Mouse (Mus musculus) kidney, embryonic 15.5 days (tissue): ENCODE data around the gene Apbb2. TPM values are rescaled to one million over a fixed set of nuclear protein-coding genes. Genes with fewer than 3 reads are reported as not detected.

ENCODE experiments used
- ATAC-seq: fragments of 200-750 bp; cut with Nextera tagmentation; replicated peaks from 2 replicates; pipeline ENCODE4 v1.8.0; 2017; ENCODE audit warnings: moderate TSS enrichment; ENCODE audit not compliant: low FRiP score
- H3K27ac ChIP-seq: fragments of 300-500 bp; sonication (generic); 2 replicates; pipeline ENCODE4 v1.5.1; 2015; ENCODE audit warnings: mild to moderate bottlenecking, inconsistent platforms
- H3K27me3 ChIP-seq: fragments of 300-500 bp; sonication (generic); 2 replicates; pipeline ENCODE4 v1.6.1; 2015; ENCODE audit warnings: inconsistent platforms
- H3K36me3 ChIP-seq: fragments of 300-500 bp; sonication (generic); 2 replicates; pipeline ENCODE4 v1.6.1; 2015; ENCODE audit warnings: inconsistent platforms
- H3K4me1 ChIP-seq: fragments of 300-500 bp; sonication (generic); 2 replicates; pipeline ENCODE4 v1.6.1; 2015; ENCODE audit warnings: inconsistent platforms
- H3K4me2 ChIP-seq: fragments of 300-500 bp; sonication (generic); 2 replicates; pipeline ENCODE4 v1.6.1; 2015; ENCODE audit warnings: moderate library complexity, mild to moderate bottlenecking, inconsistent platforms
- H3K4me3 ChIP-seq: fragments of 300-500 bp; sonication (generic); replicated peaks from 2 replicates; pipeline ENCODE4 v1.5.1; 2015; ENCODE audit warnings: mild to moderate bottlenecking, inconsistent platforms
- H3K9ac ChIP-seq: fragments of 300-500 bp; sonication (generic); 2 replicates; pipeline ENCODE4 v1.6.1; 2015; ENCODE audit warnings: mild to moderate bottlenecking, inconsistent platforms
- H3K9me3 ChIP-seq: fragments of 300-500 bp; sonication (generic); replicated peaks from 2 replicates; pipeline ENCODE4 v1.6.1; 2016; ENCODE audit warnings: inconsistent platforms
- WGBS: fragments of 180-500 bp; shearing (Covaris S2); methylation state at CpG from one replicate; pipeline ENCODE4 v1.1.7; 2015; ENCODE audit warnings: mixed read lengths; 5-methylcytosine and 5-hydroxymethylcytosine counted together
- polyA plus RNA-seq: library from polyadenylated mRNA; unstranded; fragments of >200 nt; fragmentation: Nextera tagmentation; extraction: Ambion mirVana; gene quantifications from 2 replicates; pipeline ENCODE4 v1.2.1, GENCODE M21; 2015

Apbb2 gene
- polyA plus RNA-seq, 1 experiment from 2014 or later: 65.4 TPM

- peaks cover 47% of the 10 kb centered on the region for H3K4me1 ChIP-seq
- H3K4me3 ChIP-seq: no peak overlapping the region
- H3K36me3 ChIP-seq: peaks cover 2% of the 10 kb centered on the region; the same call in 1 of the 2 replicates
- 34% methylated on average over 10 of the region's 10 CpGs for WGBS
- no peak for ATAC-seq
- H3K9ac ChIP-seq: no peak overlapping the region
- H3K9me3 ChIP-seq: no peaks in the 10 kb centered on the region
- no peak overlapping the region for H3K27ac ChIP-seq
- H3K27me3 ChIP-seq: peaks cover 12% of the 10 kb centered on the region; the same call in 1 of the 2 replicates
- H3K4me2 ChIP-seq: no peak overlapping the region
Measured at GRCm38 (mm10) chr5:66341848-66342247, 276.7 kb downstream of the Apbb2 start.

GRCm38 (mm10) chr5:66340356-66341102 lies 278.1 kb downstream of the Apbb2 start:
- H3K4me3 ChIP-seq: no peak overlapping the region
- H3K36me3 ChIP-seq: no peaks in the 10 kb centered on the region
- H3K9ac ChIP-seq: no peak overlapping the region
- 61% methylated on average over 17 of the region's 17 CpGs for WGBS
- no peak overlapping the region for H3K27ac ChIP-seq
- no peak for ATAC-seq
- H3K9me3 ChIP-seq: no peaks in the 10 kb centered on the region
- H3K27me3 ChIP-seq: peaks cover 17% of the 10 kb centered on the region; the same call in 1 of the 2 replicates
- H3K4me1 ChIP-seq: peaks cover 46% of the 10 kb centered on the region
- H3K4me2 ChIP-seq: no peak overlapping the region

- no peak for ATAC-seq
- H3K27ac ChIP-seq: no peak overlapping the region
- no peaks in the 10 kb centered on the region for H3K36me3 ChIP-seq
- peaks cover 36% of the 10 kb centered on the region for H3K4me1 ChIP-seq
- no peaks in the 10 kb centered on the region for H3K9me3 ChIP-seq
- H3K4me3 ChIP-seq: no peak overlapping the region
- WGBS: 39% methylated on average over 7 of the region's 7 CpGs
- H3K4me2 ChIP-seq: no peak overlapping the region
- H3K9ac ChIP-seq: no peak overlapping the region
- peaks cover 17% of the 10 kb centered on the region; the same call in 1 of the 2 replicates for H3K27me3 ChIP-seq
Measured at GRCm38 (mm10) chr5:66338583-66338982, 280.0 kb downstream of the Apbb2 start.

- Histone ChIP-seq H3K27me3 (peaks cover 17% of the 10 kb centered on the region; the same call in 1 of the 2 replicates), H3K4me1 (peaks cover 32% of the 10 kb centered on the region), H3K9ac (0 out of 2 replicates have a peak overlapping the region, but pooled peaks have one; percentile 32), H3K4me3 (peak overlapping the region; percentile 40), H3K27ac (no peak overlapping the region), H3K9me3 (no peaks in the 10 kb centered on the region), H3K36me3 (no peaks in the 10 kb centered on the region), H3K4me2 (peak overlapping the region; percentile 76)
- peak; percentile 7; the same call in 1 of the 2 replicates for ATAC-seq
- 37% methylated on average over 6 of the region's 6 CpGs for WGBS
Measured at GRCm38 (mm10) chr5:66337969-66338345, 280.6 kb downstream of the Apbb2 start.

GRCm38 (mm10) chr5:66337025-66337968 lies 281.3 kb downstream of the Apbb2 start:
- Histone ChIP-seq H3K4me2 (peak overlapping the region; percentile 76), H3K27ac (no peak overlapping the region), H3K9ac (peak overlapping the region; percentile 32; the same call in 1 of the 2 replicates), H3K4me1 (peaks cover 32% of the 10 kb centered on the region), H3K9me3 (no peaks in the 10 kb centered on the region), H3K27me3 (peaks cover 17% of the 10 kb centered on the region; the same call in 1 of the 2 replicates), H3K36me3 (no peaks in the 10 kb centered on the region), H3K4me3 (peak overlapping the region; percentile 40)
- ATAC-seq: peak; percentile 80
- 7% methylated on average over 38 of the region's 38 CpGs for WGBS

GRCm38 (mm10) chr5:66330806-66331205 lies 287.8 kb downstream of the Apbb2 start:
- no peak overlapping the region for H3K4me3 ChIP-seq
- WGBS: 90% methylated on average over 6 of the region's 6 CpGs
- H3K9me3 ChIP-seq: no peaks in the 10 kb centered on the region
- H3K27ac ChIP-seq: no peak overlapping the region
- no peaks in the 10 kb centered on the region for H3K36me3 ChIP-seq
- no peaks in the 10 kb centered on the region for H3K27me3 ChIP-seq
- no peak overlapping the region for H3K4me2 ChIP-seq
- H3K9ac ChIP-seq: no peak overlapping the region
- peaks cover 16% of the 10 kb centered on the region for H3K4me1 ChIP-seq
- no peak for ATAC-seq

- no peaks in the 10 kb centered on the region for H3K27me3 ChIP-seq
- H3K9ac ChIP-seq: no peak overlapping the region
- H3K9me3 ChIP-seq: no peaks in the 10 kb centered on the region
- no peak overlapping the region for H3K4me3 ChIP-seq
- H3K27ac ChIP-seq: no peak overlapping the region
- peaks cover 26% of the 10 kb centered on the region for H3K4me1 ChIP-seq
- no peaks in the 10 kb centered on the region for H3K36me3 ChIP-seq
- no peak overlapping the region for H3K4me2 ChIP-seq
- WGBS: 79% methylated on average over 7 of the region's 7 CpGs
- ATAC-seq: no peak
Measured at GRCm38 (mm10) chr5:66328766-66329165, 289.8 kb downstream of the Apbb2 start.

- WGBS: 35% methylated on average over 19 of the region's 19 CpGs
- 0 out of 2 replicates have a peak, but pooled peaks have one; percentile 26 for ATAC-seq
- no peaks in the 10 kb centered on the region for H3K9me3 ChIP-seq
- no peaks in the 10 kb centered on the region for H3K36me3 ChIP-seq
- H3K9ac ChIP-seq: no peak overlapping the region
- no peaks in the 10 kb centered on the region for H3K27me3 ChIP-seq
- peaks cover 32% of the 10 kb centered on the region for H3K4me1 ChIP-seq
- H3K27ac ChIP-seq: peak overlapping the region; percentile 24; the same call in 1 of the 2 replicates
- H3K4me2 ChIP-seq: peak overlapping the region; percentile 37
- H3K4me3 ChIP-seq: no peak overlapping the region
Measured at GRCm38 (mm10) chr5:66327949-66328726, 290.4 kb downstream of the Apbb2 start.

- Histone ChIP-seq H3K9me3 (no peaks in the 10 kb centered on the region), H3K36me3 (no peaks in the 10 kb centered on the region), H3K9ac (no peak overlapping the region), H3K4me2 (no peak overlapping the region), H3K4me1 (peaks cover 33% of the 10 kb centered on the region), H3K27me3 (no peaks in the 10 kb centered on the region), H3K4me3 (no peak overlapping the region), H3K27ac (no peak overlapping the region)
- 79% methylated on average over 7 of the region's 7 CpGs for WGBS
- ATAC-seq: no peak
Measured at GRCm38 (mm10) chr5:66326395-66326794, 292.2 kb downstream of the Apbb2 start.

GRCm38 (mm10) chr5:66323603-66324002 lies 295.0 kb downstream of the Apbb2 start:
- H3K36me3 ChIP-seq: no peaks in the 10 kb centered on the region
- H3K9me3 ChIP-seq: no peaks in the 10 kb centered on the region
- WGBS: 53% methylated on average over 11 of the region's 11 CpGs
- ATAC-seq: no peak
- H3K4me3 ChIP-seq: no peak overlapping the region
- H3K4me2 ChIP-seq: no peak overlapping the region
- no peak overlapping the region for H3K9ac ChIP-seq
- H3K27me3 ChIP-seq: no peaks in the 10 kb centered on the region
- peaks cover 29% of the 10 kb centered on the region for H3K4me1 ChIP-seq
- H3K27ac ChIP-seq: no peak overlapping the region

GRCm38 (mm10) chr5:66323131-66323530 lies 295.5 kb downstream of the Apbb2 start:
- no peaks in the 10 kb centered on the region for H3K36me3 ChIP-seq
- no peak overlapping the region for H3K4me2 ChIP-seq
- no peak overlapping the region for H3K9ac ChIP-seq
- H3K27me3 ChIP-seq: no peaks in the 10 kb centered on the region
- no peak overlapping the region for H3K27ac ChIP-seq
- H3K9me3 ChIP-seq: no peaks in the 10 kb centered on the region
- no peak for ATAC-seq
- peaks cover 24% of the 10 kb centered on the region for H3K4me1 ChIP-seq
- no peak overlapping the region for H3K4me3 ChIP-seq
- 69% methylated on average over 4 of the region's 4 CpGs for WGBS
